Mouse (Mus musculus) ES-E14 (cell line): ENCODE measurements at regions not wholly inside any gene's neighbourhood (a gene's known extent, or its start where the extent isn't known, plus 50 kb on each side); places are given as distances from the start of the nearest gene placed in this dataset.

Source experiments
- CHD2 ChIP-seq: IDR thresholded peaks from 2 replicates; pipeline ENCODE4 v1.6.1; 2014; ENCODE audit warnings: mild to moderate bottlenecking, low read depth, low read length, inconsistent platforms
- HCFC1 ChIP-seq: IDR thresholded peaks from 2 replicates; pipeline ENCODE4 v1.6.1; 2012; ENCODE audit warnings: low read length, inconsistent platforms, borderline replicate concordance; ENCODE audit not compliant: insufficient read depth
- MAFK ChIP-seq: IDR thresholded peaks from 2 replicates; pipeline ENCODE4 v1.6.1; 2014; ENCODE audit warnings: mild to moderate bottlenecking, low read depth, low read length, inconsistent platforms; ENCODE audit not compliant: insufficient read depth
- ZC3H11A ChIP-seq: IDR thresholded peaks from 2 replicates; pipeline ENCODE4 v1.6.1; 2012; ENCODE audit warnings: low read depth, mild to moderate bottlenecking, inconsistent platforms, low read length, borderline replicate concordance
- ZNF384 ChIP-seq: IDR thresholded peaks from 2 replicates; pipeline ENCODE4 v1.6.1; 2012; ENCODE audit warnings: low read depth, low read length, inconsistent platforms

- TF ChIP-seq ZNF384 (no peak), MAFK (no peak), ZC3H11A (no peak), HCFC1 (no peak), CHD2 (no peak)
These were observed 204.3 kb downstream of the Rpl36a-ps1 start for GRCm38 (mm10) chr14:98789794-98790193.
